Mouse (Mus musculus): ENCODE data around the gene Gm4064. TPM values are rescaled to one million over a fixed set of nuclear protein-coding genes. Genes with fewer than 3 reads are reported as not detected.
"Not testable (repeated sequence)": the region's sequence is repeated elsewhere in the genome, so short reads cannot be mapped to it uniquely, and the experiment has no call there.

Gene Gm4064
- not detected in 2 replicates for polyA plus RNA-seq (2015; fragmentation: Nextera tagmentation; extraction: Ambion mirVana)

- H3K4me2 ChIP-seq (replicated peaks); H3K27me3 ChIP-seq; H3K36me3 ChIP-seq; H3K4me1 ChIP-seq; H3K9ac ChIP-seq (replicated peaks); H3K9me3 ChIP-seq; ATAC-seq (replicated peaks); H3K27ac ChIP-seq (replicated peaks); H3K4me3 ChIP-seq: not testable (repeated sequence)
- WGBS: no CpG with 5 or more reads among the region's 8 CpGs
Measured at GRCm38 (mm10) chrY:2796105-2796504, at the start of gene Gm4064. TSS of gene Gm4064 (minus strand) at chrY:2796205.

GRCm38 (mm10) chrY:2830380-2830779 lies 34.4 kb upstream of the Gm4064 start, which contains the start of the genes Rbmy and Gm10256:
TSS of gene Rbmy (plus strand) at chrY:2830680.
TSS of gene Gm10256 (plus strand) at chrY:2830699.
- not testable (repeated sequence) for H3K4me3 ChIP-seq; H3K4me1 ChIP-seq; H3K9ac ChIP-seq (replicated peaks); H3K27me3 ChIP-seq; H3K4me2 ChIP-seq (replicated peaks); H3K27ac ChIP-seq (replicated peaks); H3K9me3 ChIP-seq; H3K36me3 ChIP-seq; ATAC-seq (replicated peaks)
- WGBS: no CpG with 5 or more reads among the region's 9 CpGs

Other genes with a start within 250 kb of the Gm4064 start
- not detected in 2 replicates for gene H2al2c, start 197.1 kb downstream of the Gm4064 start, polyA plus RNA-seq (2015; fragmentation: Nextera tagmentation; extraction: Ambion mirVana)
- gene Sry, start 132.5 kb downstream of the Gm4064 start, polyA plus RNA-seq (2015; fragmentation: Nextera tagmentation; extraction: Ambion mirVana): not detected in 2 replicates
- not detected in 2 replicates for gene H2al2b, start 75.5 kb downstream of the Gm4064 start, polyA plus RNA-seq (2015; fragmentation: Nextera tagmentation; extraction: Ambion mirVana)
- not detected in 2 replicates for gene Rbmy, start 34.5 kb upstream of the Gm4064 start, polyA plus RNA-seq (2015; fragmentation: Nextera tagmentation; extraction: Ambion mirVana)
- not detected in 2 replicates for gene Gm10256, start 34.5 kb upstream of the Gm4064 start, polyA plus RNA-seq (2015; fragmentation: Nextera tagmentation; extraction: Ambion mirVana)
- gene Gm10352, start 104.8 kb upstream of the Gm4064 start, polyA plus RNA-seq (2015; fragmentation: Nextera tagmentation; extraction: Ambion mirVana): 0.11 TPM in 1 of 2 replicates, not detected in the other
- gene Gm29289, start 136.4 kb upstream of the Gm4064 start, polyA plus RNA-seq (2015; fragmentation: Nextera tagmentation; extraction: Ambion mirVana): not detected in 2 replicates

Data from forebrain, embryonic 15.5 days (tissue).